Mouse (Mus musculus) bone marrow, adult 2 months (tissue): ENCODE results near the gene Polr2b. TPM values are rescaled to one million over a fixed set of nuclear protein-coding genes. Genes with fewer than 3 reads are reported as not detected.

Experiments used
- H3K27ac ChIP-seq: fragments of 200-500 bp; 2 replicates; pipeline ENCODE4 v1.5.1; 2012; ENCODE audit warnings: low read depth, mild to moderate bottlenecking, control low read depth, inconsistent platforms, low read length; ENCODE audit not compliant: control insufficient read depth, poor library complexity, insufficient read depth
- H3K4me1 ChIP-seq: fragments of 200-500 bp; 2 replicates; pipeline ENCODE4 v1.6.1; 2011; ENCODE audit warnings: low read length; ENCODE audit not compliant: control insufficient read depth, insufficient read depth
- H3K4me3 ChIP-seq: fragments of 200-500 bp; replicated peaks from 2 replicates; pipeline ENCODE3; 2011; ENCODE audit warnings: mild to moderate bottlenecking, low read depth, low read length, control low read depth; ENCODE audit not compliant: control insufficient read depth
- CTCF ChIP-seq: fragments of 200-500 bp; IDR thresholded peaks from 2 replicates; pipeline ENCODE4 v1.5.1; 2011; ENCODE audit warnings: low read length, control low read depth; ENCODE audit not compliant: control insufficient read depth, insufficient read depth
- POLR2A ChIP-seq: fragments of 200-500 bp; IDR thresholded peaks from 2 replicates; pipeline ENCODE4 v1.6.1; 2011; ENCODE audit warnings: low read depth, mild to moderate bottlenecking, control low read depth, low read length, borderline replicate concordance; ENCODE audit not compliant: control insufficient read depth
- WGBS: fragments of 180-500 bp; shearing (Covaris S2); methylation state at CpG from one replicate; pipeline ENCODE4 v1.1.7; 2018; 5-methylcytosine and 5-hydroxymethylcytosine counted together
- polyA plus RNA-seq: library from polyadenylated mRNA; stranded (reverse); fragments of >200 nt; gene quantifications from 2 replicates; pipeline ENCODE4 v1.2.4, GENCODE M21; 2011; ENCODE audit warnings: low replicate concordance; ENCODE audit not compliant: missing spikeins, insufficient read depth, insufficient read length

Polr2b gene
- polyA plus RNA-seq, 1 experiment = 37.0 TPM

- WGBS = 54% methylated on average over 4 of the region's 4 CpGs
- H3K27ac ChIP-seq = no peak overlapping the region
- peaks cover 2% of the 10 kb centered on the region; the same call in 1 of the 2 replicates for H3K4me1 ChIP-seq
- no peak overlapping the region for H3K4me3 ChIP-seq
- TF ChIP-seq CTCF (no peak), POLR2A (no peak)
Measured at GRCm38 (mm10) chr5:77267441-77267840, 42.5 kb upstream of the Polr2b start.

- H3K4me1 ChIP-seq = peaks cover 2% of the 10 kb centered on the region; the same call in 1 of the 2 replicates
- 94% methylated on average over 30 of the region's 30 CpGs for WGBS
- no peak overlapping the region for H3K27ac ChIP-seq
- no peak overlapping the region for H3K4me3 ChIP-seq
- TF ChIP-seq POLR2A (no peak), CTCF (no peak)
Measured at GRCm38 (mm10) chr5:77267957-77268624, 41.9 kb upstream of the Polr2b start.

GRCm38 (mm10) chr5:77269399-77269798 lies 40.5 kb upstream of the Polr2b start:
- 84% methylated on average over 8 of the region's 8 CpGs for WGBS
- H3K4me1 ChIP-seq = peaks cover 2% of the 10 kb centered on the region; the same call in 1 of the 2 replicates
- H3K27ac ChIP-seq = no peak overlapping the region
- no peak overlapping the region for H3K4me3 ChIP-seq
- no peak for TF ChIP-seq POLR2A
- peak; percentile 32; the same call in 1 of the 2 replicates for TF ChIP-seq CTCF

- Histone ChIP-seq H3K4me1 (no peaks in the 10 kb centered on the region), H3K27ac (no peak overlapping the region; the same call in 1 of the 2 replicates), H3K4me3 (no peak overlapping the region)
- WGBS = 43% methylated on average over 7 of the region's 7 CpGs
- TF ChIP-seq POLR2A = no peak
- 0 out of 2 replicates have a peak, but pooled peaks have one; percentile 17 for TF ChIP-seq CTCF
Measured at GRCm38 (mm10) chr5:77273151-77273550, 36.8 kb upstream of the Polr2b start.

GRCm38 (mm10) chr5:77275950-77276349 lies 34.0 kb upstream of the Polr2b start:
- H3K27ac ChIP-seq = no peak overlapping the region
- H3K4me3 ChIP-seq = no peak overlapping the region
- 73% methylated on average over 5 of the region's 5 CpGs for WGBS
- no peak for TF ChIP-seq POLR2A
- no peak for TF ChIP-seq CTCF
- H3K4me1 ChIP-seq = no peaks in the 10 kb centered on the region

- Histone ChIP-seq H3K4me1 (no peaks in the 10 kb centered on the region), H3K4me3 (no peak overlapping the region), H3K27ac (no peak overlapping the region)
- TF ChIP-seq POLR2A (no peak), CTCF (no peak)
- 73% methylated on average over 6 of the region's 6 CpGs for WGBS
Measured at GRCm38 (mm10) chr5:77277204-77277603, 32.7 kb upstream of the Polr2b start.

- Histone ChIP-seq H3K4me3 (no peak overlapping the region), H3K27ac (no peak overlapping the region), H3K4me1 (no peaks in the 10 kb centered on the region)
- TF ChIP-seq POLR2A (no peak), CTCF (no peak)
- 90% methylated on average over 20 of the region's 20 CpGs for WGBS
Measured at GRCm38 (mm10) chr5:77281518-77282174, 28.3 kb upstream of the Polr2b start.

GRCm38 (mm10) chr5:77282242-77282641 lies 27.7 kb upstream of the Polr2b start:
- no peak overlapping the region for H3K27ac ChIP-seq
- WGBS = 85% methylated on average over 9 of the region's 9 CpGs
- H3K4me1 ChIP-seq = no peaks in the 10 kb centered on the region
- no peak overlapping the region for H3K4me3 ChIP-seq
- no peak for TF ChIP-seq POLR2A
- no peak for TF ChIP-seq CTCF
